In genomic region chr15:92112455-92112854, GRCm38 (mm10) we compare ENCODE assay signal across 13 mouse cellular contexts.
DNase-seq lines count a peak whose midpoint lies in the region; ATAC-seq lines count a peak whose summit lies in the region.
"Had no signal": no experiment of that assay in that cellular context is flagged by ENCODE, and none has a peak within 500 bp of the region (broad histone marks: within the 10 kb centered on the region; RNA-seq: fewer than 3 reads in every experiment).

No protein-coding gene starts in this region.

- intact Hi-C loops in left cerebral cortex, postnatal 14 days (cut with DNase I): no loop called here
- intact Hi-C loops in left cerebral cortex, postnatal 4 days (cut with DNase I): no loop called here

- 0 out of 2 replicates have a peak, but pooled peaks cover 7% of the 10 kb centered on the region for H3K4me1 ChIP-seq in limb, embryonic 10.5 days
- H3K4me1 ChIP-seq: limb, embryonic 15.5 days had no signal

- no peak for DNase-seq in frontal cortex, postnatal 14 days (ENCODE audit: low spot score in 2 of 2)
- DNase-seq in left cerebral cortex, postnatal 14 days (ENCODE audit: low spot score in 2 of 2): peak; percentile 26 to 30
- no peak for DNase-seq in left cerebral cortex, postnatal 4 days
- peak; percentile 34 for DNase-seq in cerebellum, adult 9-10 months
- no peak for DNase-seq in limb, embryonic 10.5 days (ENCODE audit: low spot score)
- no peak for DNase-seq in ovary, postnatal 10 days (ENCODE audit: low spot score)
- DNase-seq: gastrocnemius, postnatal 14 days; lung, postnatal 14 days; midbrain, embryonic 14.5 days had no signal

- H3K4me3 ChIP-seq in limb, embryonic 10.5 days: no peak overlapping the region
- H3K4me3 ChIP-seq: limb, embryonic 15.5 days had no signal

- no peaks in the 10 kb centered on the region for H3K9me3 ChIP-seq in limb, embryonic 10.5 days (replicated peaks)
- H3K9me3 ChIP-seq: limb, embryonic 15.5 days had no signal

- peak; percentile 76 for ATAC-seq in frontal cortex, adult (ENCODE audit: low TSS enrichment)
- no peak for ATAC-seq in erythroid progenitor cell, adult 5-6 weeks (replicated peaks; ENCODE audit: low FRiP score, poor library complexity, severe bottlenecking)
- ATAC-seq: Patski had no signal

- H3K27me3 ChIP-seq in limb, embryonic 10.5 days (ENCODE audit: low read depth, poor library complexity, severe bottlenecking): no peaks in the 10 kb centered on the region
- H3K27me3 ChIP-seq: limb, embryonic 15.5 days; Patski had no signal

- H3K27ac ChIP-seq in limb, embryonic 10.5 days: peak overlapping the region; percentile 53; the same call in 1 of the 2 replicates
- H3K27ac ChIP-seq: limb, embryonic 15.5 days had no signal

- no peaks in the 10 kb centered on the region for H3K36me3 ChIP-seq in limb, embryonic 10.5 days
- H3K36me3 ChIP-seq: limb, embryonic 15.5 days had no signal

Comparison
In these comparisons a context has a peak if more than half of its experiments do, and no peak if none do; other contexts are left out.
1. DNase-seq: peak in left cerebral cortex, postnatal 14 days (2 of 2) and cerebellum, adult 9-10 months (single experiment); none in frontal cortex, postnatal 14 days (0 of 2), left cerebral cortex, postnatal 4 days (single experiment), limb, embryonic 10.5 days (single experiment) and ovary, postnatal 10 days (single experiment).